Mouse (Mus musculus): ENCODE results near the gene Rnf114.

Gene Rnf114

GRCm38 (mm10) chr2:167474218-167474617 is 18.2 kb upstream of the Rnf114 start:
- no peak for DNase-seq (ENCODE audit: low read depth, low spot score)

GRCm38 (mm10) chr2:167475596-167475995 is 16.8 kb upstream of the Rnf114 start:
- DNase-seq (ENCODE audit: low read depth, low spot score), result no peak

- no peak for DNase-seq (ENCODE audit: low read depth, low spot score)
Observed at GRCm38 (mm10) chr2:167476200-167476688, 16.2 kb upstream of the Rnf114 start.

- DNase-seq (ENCODE audit: low read depth, low spot score), result no peak
Observed at GRCm38 (mm10) chr2:167476762-167477161, 15.7 kb upstream of the Rnf114 start.

- no peak for DNase-seq (ENCODE audit: low read depth, low spot score)
Observed at GRCm38 (mm10) chr2:167478128-167478527, 14.3 kb upstream of the Rnf114 start.

- no peak for DNase-seq (ENCODE audit: low read depth, low spot score)
Observed at GRCm38 (mm10) chr2:167479501-167479900, 12.9 kb upstream of the Rnf114 start.

GRCm38 (mm10) chr2:167482681-167483080 is 9.8 kb upstream of the Rnf114 start:
- DNase-seq (ENCODE audit: low read depth, low spot score), result no peak

- no peak for DNase-seq (ENCODE audit: low read depth, low spot score)
Observed at GRCm38 (mm10) chr2:167483081-167483826, 9.2 kb upstream of the Rnf114 start.

- no peak for DNase-seq (ENCODE audit: low read depth, low spot score)
Observed at GRCm38 (mm10) chr2:167483827-167484410, 8.5 kb upstream of the Rnf114 start.

GRCm38 (mm10) chr2:167484932-167485331 is 7.5 kb upstream of the Rnf114 start:
- DNase-seq (ENCODE audit: low read depth, low spot score), result no peak

GRCm38 (mm10) chr2:167485501-167486377 is 6.7 kb upstream of the Rnf114 start:
- DNase-seq (ENCODE audit: low read depth, low spot score), result no peak

GRCm38 (mm10) chr2:167486573-167486972 is 5.9 kb upstream of the Rnf114 start:
- no peak for DNase-seq (ENCODE audit: low read depth, low spot score)

- DNase-seq (ENCODE audit: low read depth, low spot score), result no peak
Observed at GRCm38 (mm10) chr2:167487551-167487950, 4.9 kb upstream of the Rnf114 start.

GRCm38 (mm10) chr2:167487994-167488393 is 4.5 kb upstream of the Rnf114 start:
- no peak for DNase-seq (ENCODE audit: low read depth, low spot score)

GRCm38 (mm10) chr2:167490813-167491525 is 1.5 kb upstream of the Rnf114 start:
- no peak for DNase-seq (ENCODE audit: low read depth, low spot score)

- DNase-seq (ENCODE audit: low read depth, low spot score), result peak; percentile 86
Observed at GRCm38 (mm10) chr2:167492713-167493636, 530 bp downstream of the Rnf114 start, which contains the start of gene Spata2. Gene Spata2 (minus strand): TSS chr2:167492887.

GRCm38 (mm10) chr2:167496437-167496836 is 4.0 kb downstream of the Rnf114 start:
- DNase-seq (ENCODE audit: low read depth, low spot score), result no peak

- DNase-seq (ENCODE audit: low read depth, low spot score), result no peak
Observed at GRCm38 (mm10) chr2:167497272-167497671, 4.8 kb downstream of the Rnf114 start.

GRCm38 (mm10) chr2:167502554-167503252 is 10.3 kb downstream of the Rnf114 start:
- DNase-seq (ENCODE audit: low read depth, low spot score), result no peak
